Mouse (Mus musculus) MEL (cell line): ENCODE measurements around the gene Cspg5. TPM values are rescaled to one million over a fixed set of nuclear protein-coding genes. Genes with fewer than 3 reads are reported as not detected.

Source experiments
- DNase-seq: peaks from one replicate; pipeline ENCODE4 v3.0.0; 2011; ENCODE audit warnings: low read depth, low spot score
- H3K27ac ChIP-seq: 2 replicates; pipeline ENCODE4 v1.5.1; 2012; ENCODE audit warnings: low read depth, mild to moderate bottlenecking, control low read depth, low read length, moderate library complexity; ENCODE audit not compliant: control insufficient read depth
- H3K27me3 ChIP-seq, 2 experiments: fragments of 150-350 bp in 1 of 2; sonication (generic) in 1 of 2; 2 replicates each; pipeline ENCODE4 v1.6.1; 2012; ENCODE audit warnings: low read length in 2 of 2, mild to moderate bottlenecking in 2 of 2, improper control_type of control experiment in 1 of 2, moderate library complexity in 1 of 2; ENCODE audit not compliant: insufficient read depth in 2 of 2, control insufficient read depth in 1 of 2
- H3K36me3 ChIP-seq, 2 experiments: 2 replicates each; pipeline ENCODE4 v1.6.1; 2012 to 2014; ENCODE audit warnings: low read length in 2 of 2, improper control_type of control experiment in 1 of 2, inconsistent platforms in 1 of 2, mild to moderate bottlenecking in 1 of 2; ENCODE audit not compliant: insufficient read depth in 2 of 2, control insufficient read depth in 1 of 2
- H3K4me1 ChIP-seq, 2 experiments: fragments of 150-350 bp in 1 of 2; sonication (generic) in 1 of 2; 2 replicates each; pipeline ENCODE4 v1.6.1; 2012; ENCODE audit warnings: low read length in 2 of 2, improper control_type of control experiment in 1 of 2, mild to moderate bottlenecking in 1 of 2; ENCODE audit not compliant: insufficient read depth in 2 of 2, control insufficient read depth in 1 of 2
- H3K4me3 ChIP-seq, 2 experiments: fragments of 150-350 bp in 1 of 2; sonication (generic) in 1 of 2; 2 replicates each; pipeline ENCODE4 v1.5.1; 2012; ENCODE audit warnings: low read depth in 2 of 2, low read length in 2 of 2, mild to moderate bottlenecking in 2 of 2, moderate library complexity in 2 of 2, control low read depth in 1 of 2, improper control_type of control experiment in 1 of 2; ENCODE audit not compliant: control insufficient read depth in 1 of 2, insufficient read depth in 1 of 2
- H3K79me2 ChIP-seq: 2 replicates; pipeline ENCODE4 v1.6.1; 2012; ENCODE audit warnings: mild to moderate bottlenecking, low read length, moderate library complexity; ENCODE audit not compliant: control insufficient read depth, poor library complexity, insufficient read depth
- H3K9ac ChIP-seq: 2 replicates; pipeline ENCODE4 v1.6.1; 2012; ENCODE audit warnings: low read depth, mild to moderate bottlenecking, control low read depth, low read length, moderate library complexity; ENCODE audit not compliant: control insufficient read depth, poor library complexity, severe bottlenecking
- H3K9me3 ChIP-seq: fragments of 150-350 bp; sonication (generic); replicated peaks from 2 replicates; pipeline ENCODE4 v1.6.1; 2012; ENCODE audit warnings: mild to moderate bottlenecking, low read length, improper control_type of control experiment, moderate library complexity; ENCODE audit not compliant: insufficient read depth
- CHD1 ChIP-seq: IDR thresholded peaks from 2 replicates; pipeline ENCODE4 v1.6.1; 2012; ENCODE audit warnings: low read depth, mild to moderate bottlenecking, inconsistent platforms, low read length, improper control_type of control experiment
- CTCF ChIP-seq, 3 experiments: IDR thresholded peaks in 2 of 3; conservative IDR thresholded peaks in 1 of 3; 2 replicates each; pipeline ENCODE4 v1.5.1; 2011 to 2012; ENCODE audit warnings: low read length in 3 of 3, low read depth in 2 of 3, mild to moderate bottlenecking in 2 of 3, improper control_type of control experiment in 1 of 3, inconsistent platforms in 1 of 3, mixed read lengths in 1 of 3, moderate library complexity in 1 of 3; ENCODE audit not compliant: control insufficient read depth in 1 of 3, insufficient read depth in 1 of 3, poor library complexity in 1 of 3, severe bottlenecking in 1 of 3
- MAZ ChIP-seq: IDR thresholded peaks from 2 replicates; pipeline ENCODE4 v1.6.1; 2012; ENCODE audit warnings: low read depth, mild to moderate bottlenecking, inconsistent platforms, low read length, improper control_type of control experiment
- MXI1 ChIP-seq: IDR thresholded peaks from 2 replicates; pipeline ENCODE4 v1.6.1; 2011; ENCODE audit warnings: mild to moderate bottlenecking, low read depth, low read length, improper control_type of control experiment
- MYC ChIP-seq: IDR thresholded peaks from 2 replicates; pipeline ENCODE4 v1.6.1; 2011; ENCODE audit warnings: low read depth, mild to moderate bottlenecking, low read length, improper control_type of control experiment, moderate library complexity
- NRF1 ChIP-seq: IDR thresholded peaks from 2 replicates; pipeline ENCODE4 v1.6.1; 2014; ENCODE audit warnings: low read depth, mild to moderate bottlenecking, inconsistent platforms, low read length, improper control_type of control experiment, moderate library complexity; ENCODE audit not compliant: poor library complexity, insufficient read depth, severe bottlenecking
- SIN3A ChIP-seq: IDR thresholded peaks from 2 replicates; pipeline ENCODE4 v1.6.1; 2012; ENCODE audit warnings: low read length, improper control_type of control experiment, inconsistent platforms
- SMC3 ChIP-seq: IDR thresholded peaks from 2 replicates; pipeline ENCODE4 v1.6.1; 2011; ENCODE audit warnings: low read depth, low read length, improper control_type of control experiment
- ZKSCAN1 ChIP-seq: IDR thresholded peaks from 2 replicates; pipeline ENCODE4 v1.6.1; 2012; ENCODE audit warnings: low read depth, mild to moderate bottlenecking, inconsistent platforms, low read length, improper control_type of control experiment, moderate library complexity
- ZMIZ1 ChIP-seq: IDR thresholded peaks from 2 replicates; pipeline ENCODE4 v1.6.1; 2012; ENCODE audit warnings: low read depth, mild to moderate bottlenecking, inconsistent platforms, low read length, improper control_type of control experiment, moderate library complexity
- ZNF384 ChIP-seq: IDR thresholded peaks from 2 replicates; pipeline ENCODE4 v1.6.1; 2012; ENCODE audit warnings: low read depth, mild to moderate bottlenecking, inconsistent platforms, low read length, improper control_type of control experiment
- polyA plus RNA-seq, 2 experiments: library from polyadenylated mRNA; stranded (reverse) in 1 of 2; unstranded in 1 of 2; fragments of >175 nt in 1 of 2; fragments of >200 nt in 1 of 2; gene quantifications; 2 replicates each; pipeline versions ENCODE4 v1.2.1 to v1.2.4; 2012; ENCODE audit warnings: low replicate concordance in 2 of 2, low read depth in 1 of 2; ENCODE audit not compliant: insufficient read length in 2 of 2, insufficient read depth in 1 of 2, missing spikeins in 1 of 2
- total RNA-seq: library from RNA; depleted of rRNA; stranded (reverse); fragments of 300-350 nt; gene quantifications from 2 replicates; pipeline ENCODE4 v1.2.3, GENCODE M21; 2012; rRNA removed

Gene Cspg5
- total and polyA plus RNA-seq, 3 experiments = 0.65 to 1.0 TPM; not detected in 1

DNA sequence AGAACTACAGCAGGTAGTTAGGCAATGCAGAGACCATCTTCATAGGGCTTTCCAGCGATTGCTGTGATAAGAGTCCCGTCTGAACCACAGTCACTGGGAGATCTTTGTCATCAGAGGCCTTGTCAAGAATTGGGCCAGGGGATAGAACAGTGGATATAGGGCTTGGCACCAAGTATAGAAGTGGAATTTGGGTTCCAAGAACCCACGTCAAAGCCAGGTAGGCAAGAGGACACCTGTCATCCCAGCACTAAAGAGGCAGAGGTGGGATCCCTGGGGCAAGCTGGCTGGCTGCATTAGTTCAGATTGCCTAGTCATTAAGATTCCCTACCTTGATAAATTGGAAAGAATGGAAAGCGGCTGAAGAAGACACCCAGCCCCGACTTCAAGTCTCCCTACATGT, 62.8 kb downstream of the Cspg5 start:
- Histone ChIP-seq H3K79me2 (peaks cover 8% of the 10 kb centered on the region), H3K9ac (no peak overlapping the region), H3K4me1 (peaks cover 3 to 10% of the 10 kb centered on the region in 2 experiments), H3K4me3 (peak overlapping the region in 1 of 2 experiments; percentile 72; a peak in 2 of 4 replicates), H3K9me3 (no peaks in the 10 kb centered on the region), H3K36me3 (peaks cover 3% of the 10 kb centered on the region in 2 experiments), H3K27ac (no peak overlapping the region), H3K27me3 (no peaks in the 10 kb centered on the region)
- no peak for DNase-seq
- TF ChIP-seq SMC3 = no peak
- no peak for TF ChIP-seq MAZ
- no peak for TF ChIP-seq MYC
- TF ChIP-seq ZKSCAN1 = no peak
- no peak for TF ChIP-seq ZMIZ1
- no peak for TF ChIP-seq CHD1
- TF ChIP-seq SIN3A = no peak
- TF ChIP-seq ZNF384 = no peak
- TF ChIP-seq CTCF (IDR thresholded peaks at IDR 0.05 in 2 of 3, conservative IDR thresholded peaks at IDR 0.05 in 1 of 3; ENCODE audit: control insufficient read depth in 1 of 3, insufficient read depth in 1 of 3, low read depth in 2 of 3, low read length in 3 of 3, poor library complexity in 1 of 3, severe bottlenecking in 1 of 3) = no peak
- TF ChIP-seq MXI1 = no peak
- no peak for TF ChIP-seq NRF1

Other genes starting within 250 kb of the Cspg5 start
- gene Smarcc1, start 126.1 kb upstream of the Cspg5 start, total RNA-seq = 35.5 and 41.4 TPM in 2 replicates
- gene Smarcc1, start 126.1 kb upstream of the Cspg5 start, polyA plus RNA-seq = 100 to 1,000 TPM in 1 of 2 experiments, 10 to 100 TPM in 1; 79.0 to 488 TPM
- gene Dhx30, start 126.0 kb upstream of the Cspg5 start, total RNA-seq = 113 and 126 TPM in 2 replicates
- 100 to 1,000 TPM in 1 of 2 experiments, not detected in 1; 113 TPM for gene Dhx30, start 126.0 kb upstream of the Cspg5 start, polyA plus RNA-seq
- 32.6 and 34.6 TPM in 2 replicates for gene Elp6, start 61.4 kb downstream of the Cspg5 start, total RNA-seq
- gene Elp6, start 61.4 kb downstream of the Cspg5 start, polyA plus RNA-seq = 10 to 100 TPM in 1 of 2 experiments, not detected in 1; 29.6 TPM
- 59.0 and 59.4 TPM in 2 replicates for gene Scap, start 89.5 kb downstream of the Cspg5 start, total RNA-seq
- 10 to 100 TPM in 1 of 2 experiments, not detected in 1; 88.8 TPM for gene Scap, start 89.5 kb downstream of the Cspg5 start, polyA plus RNA-seq
- 7.3 and 8.3 TPM in 2 replicates for gene Ptpn23, start 164.4 kb downstream of the Cspg5 start, total RNA-seq
- gene Ptpn23, start 164.4 kb downstream of the Cspg5 start, polyA plus RNA-seq = 10 to 100 TPM in 1 of 2 experiments, not detected in 1; 40.1 TPM
- gene Ngp, start 176.0 kb downstream of the Cspg5 start, total RNA-seq = not detected in 2 replicates
- gene Ngp, start 176.0 kb downstream of the Cspg5 start, polyA plus RNA-seq = not detected
- gene Klhl18, start 232.9 kb downstream of the Cspg5 start, total RNA-seq = 3.8 TPM in 2 replicates
- gene Klhl18, start 232.9 kb downstream of the Cspg5 start, polyA plus RNA-seq = 1 to 10 TPM in 1 of 2 experiments, not detected in 1; 6.9 TPM
- gene Kif9, start 233.2 kb downstream of the Cspg5 start, total RNA-seq = 0.33 and 0.54 TPM in 2 replicates
- gene Kif9, start 233.2 kb downstream of the Cspg5 start, polyA plus RNA-seq = under 1 TPM in 1 of 2 experiments, not detected in 1; 0.72 TPM